Mouse (Mus musculus) liver, adult 2 months (tissue): ENCODE results near the gene Htr6.

ENCODE experiments used
- CTCF ChIP-seq: fragments of 200-500 bp; IDR thresholded peaks from 2 replicates; pipeline ENCODE4 v1.5.1; 2011; ENCODE audit warnings: low read depth, low read length, control low read depth
- POLR2A ChIP-seq: fragments of 200-500 bp; IDR thresholded peaks from 2 replicates; pipeline ENCODE4 v1.6.1; 2011; ENCODE audit warnings: low read length, control low read depth; ENCODE audit not compliant: insufficient read depth; ENCODE audit errors: extremely low read depth

DNA sequence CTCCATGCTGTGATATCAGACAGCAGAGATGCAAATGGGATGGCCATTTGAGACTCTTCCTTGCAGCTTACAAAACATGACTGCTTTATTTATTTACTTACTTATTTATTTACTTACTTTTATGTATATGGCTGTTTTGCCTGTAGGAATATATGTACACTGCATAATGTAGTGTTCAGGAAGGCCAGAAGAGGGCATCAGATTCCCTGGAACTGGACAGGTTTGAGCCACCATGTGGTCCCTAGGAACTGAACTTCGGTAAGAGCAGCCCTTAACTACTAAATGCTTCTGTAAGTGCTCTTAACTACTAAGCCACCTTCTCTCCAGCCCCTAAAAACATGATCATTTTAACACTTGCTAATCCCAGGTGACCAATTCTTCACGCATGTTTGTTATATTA, 2.9 kb upstream of the Htr6 start:
- peak; percentile 39 for TF ChIP-seq CTCF
- TF ChIP-seq POLR2A, result no peak
